Mouse (Mus musculus): ENCODE results near the gene Ccnt1. TPM values are rescaled to one million over a fixed set of nuclear protein-coding genes. Genes with fewer than 3 reads are reported as not detected.
A peak's percentile ranks its signal among the peaks of the same experiment; 100 is the strongest.

Ccnt1 gene
- polyA plus RNA-seq, 1 experiment = 13.4 TPM

DNA sequence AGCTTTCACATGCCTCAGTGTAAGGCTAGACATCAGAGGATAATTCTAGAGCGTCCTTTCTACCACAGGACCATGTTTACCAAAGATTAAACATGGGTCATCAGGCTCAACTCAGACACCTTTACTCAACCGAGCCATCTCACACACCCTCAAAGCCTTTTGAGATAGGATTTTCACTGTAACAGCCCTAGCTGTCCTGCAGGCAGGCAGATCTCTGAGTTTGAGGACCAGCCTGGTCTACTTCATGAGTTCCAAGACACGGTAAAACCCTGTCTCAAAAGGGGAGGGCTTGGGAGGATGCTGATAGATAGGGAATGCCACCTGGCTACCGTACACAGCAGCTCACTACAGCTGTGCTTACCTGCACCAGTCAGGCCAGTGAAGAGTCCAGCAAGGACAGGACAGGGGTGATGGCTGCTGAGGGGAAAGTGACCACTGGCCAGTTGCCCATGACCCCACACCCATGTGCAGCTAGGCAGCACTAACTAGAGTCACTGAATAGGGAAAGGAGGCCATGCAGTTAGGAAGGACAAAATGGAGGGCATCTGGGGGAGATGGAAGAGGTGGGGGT lies 843 bp downstream of the Ccnt1 start:
- Histone ChIP-seq H3K79me2 (ENCODE audit: control insufficient read depth, insufficient read depth) (peaks cover 50% of the 10 kb centered on the region), H3ac (ENCODE audit: control insufficient read depth, insufficient read length, low read depth) (no peak overlapping the region), H3K4me3 (ENCODE audit: insufficient read depth, poor library complexity, severe bottlenecking) (no peak overlapping the region), H3K79me3 (ENCODE audit: low read depth) (peaks cover 40% of the 10 kb centered on the region), H3K36me3 (ENCODE audit: control insufficient read depth, insufficient read depth) (peaks cover 11% of the 10 kb centered on the region), H3K27me3 (ENCODE audit: control insufficient read depth, insufficient read depth, insufficient read length) (no peaks in the 10 kb centered on the region)
- no peak for TF ChIP-seq FOSL1 (IDR thresholded peaks at IDR 0.05; ENCODE audit: insufficient read depth, low read length, poor library complexity, severe bottlenecking)
- no peak for TF ChIP-seq CTCF (IDR thresholded peaks at IDR 0.05; ENCODE audit: control insufficient read depth, insufficient read depth, insufficient read length)
- TF ChIP-seq USF1 (IDR thresholded peaks at IDR 0.05; ENCODE audit: low read depth) = no peak
- no peak for TF ChIP-seq CEBPB (IDR thresholded peaks at IDR 0.05; ENCODE audit: low read depth)
- TF ChIP-seq MAX (IDR thresholded peaks at IDR 0.05) = no peak
- TF ChIP-seq MYOG (IDR thresholded peaks at IDR 0.05; ENCODE audit: control insufficient read depth, extremely low read depth, insufficient read length) = no peak

DNA sequence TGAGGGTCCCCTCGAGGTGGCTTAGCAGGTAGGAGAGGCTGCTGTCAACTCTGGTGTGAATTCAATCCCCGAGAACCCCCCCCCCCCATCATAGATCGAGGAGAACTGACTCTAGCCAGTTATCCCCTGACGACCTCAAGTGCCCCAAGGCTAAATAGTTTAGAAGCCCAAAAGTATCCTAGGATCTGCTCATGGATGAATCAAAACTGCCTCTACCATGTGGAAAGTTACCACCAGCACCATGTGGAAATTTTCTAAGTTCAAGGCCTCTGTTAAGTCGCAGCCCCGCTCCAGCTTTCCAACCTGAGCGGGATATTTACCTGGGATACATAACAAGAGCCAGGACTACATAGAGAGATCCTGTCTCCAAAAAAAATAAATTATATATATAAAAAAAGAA lies 1.5 kb downstream of the Ccnt1 start:
- Histone ChIP-seq H3ac (ENCODE audit: control insufficient read depth, insufficient read length, low read depth) (no peak overlapping the region), H3K27me3 (ENCODE audit: control insufficient read depth, insufficient read depth, insufficient read length) (no peaks in the 10 kb centered on the region), H3K4me3 (ENCODE audit: insufficient read depth, poor library complexity, severe bottlenecking) (peak overlapping the region; percentile 99), H3K36me3 (ENCODE audit: control insufficient read depth, insufficient read depth) (peaks cover 18% of the 10 kb centered on the region), H3K79me2 (ENCODE audit: control insufficient read depth, insufficient read depth) (peaks cover 57% of the 10 kb centered on the region), H3K79me3 (ENCODE audit: low read depth) (peaks cover 47% of the 10 kb centered on the region)
- no peak for TF ChIP-seq FOSL1 (IDR thresholded peaks at IDR 0.05; ENCODE audit: insufficient read depth, low read length, poor library complexity, severe bottlenecking)
- TF ChIP-seq MAX (IDR thresholded peaks at IDR 0.05) = no peak
- TF ChIP-seq MYOG (IDR thresholded peaks at IDR 0.05; ENCODE audit: control insufficient read depth, extremely low read depth, insufficient read length) = no peak
- no peak for TF ChIP-seq CEBPB (IDR thresholded peaks at IDR 0.05; ENCODE audit: low read depth)
- TF ChIP-seq USF1 (IDR thresholded peaks at IDR 0.05; ENCODE audit: low read depth) = no peak
- TF ChIP-seq MYOD1 (IDR thresholded peaks at IDR 0.05; ENCODE audit: control insufficient read depth, insufficient read length, low read depth) = no peak
- TF ChIP-seq CTCF (IDR thresholded peaks at IDR 0.05; ENCODE audit: control insufficient read depth, insufficient read depth, insufficient read length) = no peak

DNA sequence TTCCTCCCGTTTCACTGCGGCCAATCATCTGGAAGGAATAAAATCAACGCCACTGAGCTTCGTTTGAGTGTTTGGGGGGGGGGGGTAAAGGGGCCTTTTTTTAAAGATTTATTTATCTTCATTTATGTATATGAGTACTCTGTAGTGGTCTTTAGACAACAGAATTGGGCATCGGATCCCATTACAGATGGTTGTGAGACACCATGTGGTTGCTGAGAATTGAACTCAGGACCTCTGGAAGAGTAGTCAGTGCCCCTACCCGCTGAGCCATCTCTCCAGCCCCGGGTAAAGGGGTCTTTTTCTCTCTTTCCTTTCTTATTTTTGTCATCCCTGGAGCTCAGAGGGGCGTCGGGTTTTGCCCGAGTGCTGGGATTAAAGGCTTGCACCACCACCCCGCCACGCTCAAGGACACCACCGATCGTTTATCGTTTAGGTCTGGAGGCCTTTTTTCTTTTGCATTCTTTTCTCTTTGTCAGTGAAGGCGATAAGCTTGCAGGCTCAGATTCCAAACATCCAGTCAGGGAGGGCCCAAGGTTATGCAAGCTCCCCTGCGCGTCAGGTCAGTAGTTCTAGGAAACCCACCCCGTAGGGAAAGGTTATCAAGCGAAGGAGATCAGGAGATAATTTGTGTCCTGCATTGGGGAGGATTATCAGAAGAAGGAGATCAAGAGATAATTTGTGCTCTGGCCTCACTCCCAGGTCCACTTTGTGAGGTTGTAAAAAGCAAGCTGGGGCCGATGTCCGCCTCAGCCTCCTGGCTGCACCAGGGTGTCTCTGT lies 2.3 kb downstream of the Ccnt1 start:
- no peak for TF ChIP-seq MAX (IDR thresholded peaks at IDR 0.05)
- Histone ChIP-seq H3K36me3 (ENCODE audit: control insufficient read depth, insufficient read depth) (peaks cover 24% of the 10 kb centered on the region), H3K4me3 (ENCODE audit: insufficient read depth, poor library complexity, severe bottlenecking) (peak overlapping the region; percentile 99), H3ac (ENCODE audit: control insufficient read depth, insufficient read length, low read depth) (peak overlapping the region; percentile 86), H3K79me2 (ENCODE audit: control insufficient read depth, insufficient read depth) (peaks cover 65% of the 10 kb centered on the region), H3K27me3 (ENCODE audit: control insufficient read depth, insufficient read depth, insufficient read length) (no peaks in the 10 kb centered on the region), H3K79me3 (ENCODE audit: low read depth) (peaks cover 55% of the 10 kb centered on the region)

GRCm38 (mm10) chr15:98567278-98568134 lies 3.2 kb downstream of the Ccnt1 start:
- TF ChIP-seq MAX (IDR thresholded peaks at IDR 0.05) (peak; percentile 81), CEBPB (IDR thresholded peaks at IDR 0.05; ENCODE audit: low read depth) (peak; percentile 58), FOSL1 (IDR thresholded peaks at IDR 0.05; ENCODE audit: insufficient read depth, low read length, poor library complexity, severe bottlenecking) (no peak), USF1 (IDR thresholded peaks at IDR 0.05; ENCODE audit: low read depth) (peak; percentile 92), MYOD1 (IDR thresholded peaks at IDR 0.05; ENCODE audit: control insufficient read depth, insufficient read length, low read depth) (no peak)
- Histone ChIP-seq H3K4me3 (ENCODE audit: insufficient read depth, poor library complexity, severe bottlenecking) (peak overlapping the region; percentile 99), H3K79me2 (ENCODE audit: control insufficient read depth, insufficient read depth) (peaks cover 74% of the 10 kb centered on the region), H3ac (ENCODE audit: control insufficient read depth, insufficient read length, low read depth) (peak overlapping the region; percentile 88), H3K36me3 (ENCODE audit: control insufficient read depth, insufficient read depth) (peaks cover 34% of the 10 kb centered on the region), H3K79me3 (ENCODE audit: low read depth) (peaks cover 63% of the 10 kb centered on the region), H3K27me3 (ENCODE audit: control insufficient read depth, insufficient read depth, insufficient read length) (no peaks in the 10 kb centered on the region)

- H3K79me3 ChIP-seq (ENCODE audit: low read depth) = peaks cover 68% of the 10 kb centered on the region
- peak overlapping the region; percentile 99 for H3K4me3 ChIP-seq (ENCODE audit: insufficient read depth, poor library complexity, severe bottlenecking)
- H3K79me2 ChIP-seq (ENCODE audit: control insufficient read depth, insufficient read depth) = peaks cover 80% of the 10 kb centered on the region
- H3K27me3 ChIP-seq (ENCODE audit: control insufficient read depth, insufficient read depth, insufficient read length) = no peaks in the 10 kb centered on the region
- TF ChIP-seq CTCF (IDR thresholded peaks at IDR 0.05; ENCODE audit: control insufficient read depth, insufficient read depth, insufficient read length) (no peak), MYOD1 (IDR thresholded peaks at IDR 0.05; ENCODE audit: control insufficient read depth, insufficient read length, low read depth) (no peak), CEBPB (IDR thresholded peaks at IDR 0.05; ENCODE audit: low read depth) (no peak), USF1 (IDR thresholded peaks at IDR 0.05; ENCODE audit: low read depth) (no peak), FOSL1 (IDR thresholded peaks at IDR 0.05; ENCODE audit: insufficient read depth, low read length, poor library complexity, severe bottlenecking) (no peak), MAX (IDR thresholded peaks at IDR 0.05) (no peak), MYOG (IDR thresholded peaks at IDR 0.05; ENCODE audit: control insufficient read depth, extremely low read depth, insufficient read length) (no peak)
- H3K36me3 ChIP-seq (ENCODE audit: control insufficient read depth, insufficient read depth) = peaks cover 39% of the 10 kb centered on the region
- H3ac ChIP-seq (ENCODE audit: control insufficient read depth, insufficient read length, low read depth) = peak overlapping the region; percentile 88
Measured at GRCm38 (mm10) chr15:98566973-98567277, 3.8 kb downstream of the Ccnt1 start.
